In the genomic region with DNA sequence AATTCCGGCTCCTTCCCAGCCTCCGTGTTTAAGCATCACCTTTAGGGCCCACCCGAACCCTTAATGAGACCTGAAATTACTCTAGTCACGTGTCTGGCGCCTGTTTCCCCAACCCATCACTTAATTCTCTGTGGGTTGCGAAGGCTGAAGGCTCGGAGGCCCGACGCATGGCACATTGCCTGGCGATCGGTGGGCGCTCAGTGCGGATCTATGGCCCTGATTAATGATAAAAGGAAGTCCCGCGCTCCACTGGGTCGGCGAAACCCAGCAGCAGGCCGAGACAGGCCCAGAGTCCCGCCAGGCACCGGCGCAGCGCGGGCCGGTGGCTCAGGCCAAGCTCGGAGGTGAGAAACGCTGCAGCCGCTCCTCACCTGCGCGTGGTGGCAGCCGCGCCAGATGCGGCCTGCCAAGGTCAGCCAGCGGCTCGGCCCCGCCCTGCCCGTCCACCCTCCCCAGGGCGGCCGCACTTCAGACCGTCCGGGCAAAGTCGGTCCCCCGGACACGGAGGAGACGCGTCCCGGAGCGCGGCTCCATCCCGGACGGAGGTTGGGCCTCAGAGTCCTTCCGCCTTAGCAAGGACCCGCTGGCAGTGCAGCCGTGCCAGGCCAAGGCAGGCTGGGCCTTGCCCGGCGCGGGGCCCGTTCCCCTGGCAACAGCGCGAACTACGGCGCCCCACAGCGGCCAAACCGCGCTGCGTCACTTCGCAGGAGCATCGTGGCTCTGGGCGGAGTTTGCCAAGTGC, we compare ENCODE assay signal across 8 mouse cellular contexts. TPM values are rescaled to one million over a fixed set of nuclear protein-coding genes. Genes with fewer than 3 reads are reported as not detected.
DNase-seq lines count a peak whose midpoint lies in the region; ATAC-seq lines count a peak whose summit lies in the region.

A gene (minus strand): TSS at position 464 of the 742 bp plus-strand sequence.

- 0 out of 2 replicates have a peak, but pooled peaks cover 9% of the 10 kb centered on the region for H3K4me1 ChIP-seq in intestine, embryonic 15.5 days (replicated peaks)

- intact Hi-C loops in gastrocnemius, postnatal 36 days (cut with DNase I): no loop called here
- intact Hi-C loops in left cerebral cortex, postnatal 25 days (cut with DNase I): no loop called here

- peak within 1 kb of the TSS; percentile 93 for H3K4me2 ChIP-seq in intestine, embryonic 15.5 days (replicated peaks)

- peak within 1 kb of the TSS; percentile 85 for H3K9ac ChIP-seq in intestine, embryonic 15.5 days

- ATAC-seq in intestine, embryonic 15.5 days: peak; percentile 91

- peak within 1 kb of the TSS; percentile 77 for H3K27ac ChIP-seq in intestine, embryonic 15.5 days

- no peaks in the 10 kb centered on the region for H3K36me3 ChIP-seq in intestine, embryonic 15.5 days

- peak within 1 kb of the TSS; percentile 88 for H3K4me3 ChIP-seq in intestine, embryonic 15.5 days (replicated peaks)

- no peaks in the 10 kb centered on the region for H3K27me3 ChIP-seq in intestine, embryonic 15.5 days (replicated peaks)

- WGBS in intestine, embryonic 15.5 days: under 1% methylated on average over 68 of the region's 68 CpGs

- no peaks in the 10 kb centered on the region for H3K9me3 ChIP-seq in intestine, embryonic 15.5 days

- peak; percentile 90 to 97 for DNase-seq in adrenal gland, adult (ENCODE audit: inconsistent age in 2 of 2, low spot score in 1 of 2)
- DNase-seq in embryo, embryonic 11 days: peak; percentile 92
- peak; percentile 81 to 88 for DNase-seq in gastrocnemius, postnatal 36 days
- peak; percentile 89 to 92 for DNase-seq in left cerebral cortex, postnatal 25 days (ENCODE audit: low spot score in 2 of 2)
- peak; percentile 87 for DNase-seq in mesoderm, embryonic 11.5 days (ENCODE audit: low read depth, low spot score)
- DNase-seq in right cerebral cortex, postnatal 25 days: peak; percentile 90
- peak; percentile 85 to 89 for DNase-seq in urinary bladder, postnatal 36 days (ENCODE audit: low spot score in 2 of 2)

RNA-seq across cellular contexts. Expression of the gene that starts here (rescaled TPM):
- total RNA-seq in gastrocnemius, postnatal 36 days (2021): 1 to 10 TPM; 8.1 to 8.3 TPM
- polyA plus RNA-seq in intestine, embryonic 15.5 days (2015; fragmentation: Nextera tagmentation; extraction: Ambion mirVana): 20.1 and 22.6 TPM in 2 replicates
- total RNA-seq in left cerebral cortex, postnatal 25 days (2021): 10 to 100 TPM; 34.9 to 35.6 TPM

Comparison
In these comparisons a context has a peak if more than half of its experiments do, and no peak if none do; other contexts are left out.
1. Peak in every context shown above with its lines: DNase-seq, ATAC-seq, H3K4me3 ChIP-seq and H3K27ac ChIP-seq.